Mouse (Mus musculus): Measurements from ENCODE around the gene Vps13a.
A peak's percentile ranks its signal among the peaks of the same experiment; 100 is the strongest.
"Not testable (repeated sequence)": the region's sequence is repeated elsewhere in the genome, so short reads cannot be mapped to it uniquely, and the experiment has no call there.

Gene Vps13a

DNA sequence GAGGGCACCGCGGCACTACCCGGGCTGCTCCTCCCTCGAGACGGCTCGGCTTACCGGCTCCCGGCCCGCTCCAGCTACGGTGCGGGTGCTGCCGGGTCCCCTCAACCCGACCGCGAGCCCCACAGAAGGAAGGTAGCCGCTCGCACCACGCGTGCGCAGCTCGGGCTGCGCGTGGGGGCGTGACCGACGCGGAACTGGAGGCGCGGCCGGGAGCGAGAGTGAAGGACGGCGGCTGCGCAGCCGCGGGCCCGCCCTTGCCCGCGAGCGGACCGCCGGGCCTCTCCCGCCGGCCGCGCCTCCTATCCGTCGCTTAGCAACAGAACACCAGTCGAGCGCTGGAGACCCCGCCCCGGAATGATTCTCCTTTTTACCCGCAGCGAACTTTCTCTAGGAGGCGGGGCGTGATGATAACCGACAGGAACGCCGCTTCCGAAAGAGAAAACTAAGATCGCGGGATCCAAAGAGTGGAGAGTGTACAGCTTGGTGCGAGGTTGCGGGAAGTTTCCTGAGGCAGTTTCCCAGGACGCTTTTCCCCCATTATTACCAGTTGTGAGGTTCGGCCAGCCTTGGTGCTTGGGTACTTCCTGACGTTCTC is at the start of gene Vps13a:
Vps13a (minus strand) TSS at position 144 of the 595 bp plus-strand sequence.
- DNase-seq (ENCODE audit: low spot score in 2 of 2) = peak; percentile 87 to 88

DNA sequence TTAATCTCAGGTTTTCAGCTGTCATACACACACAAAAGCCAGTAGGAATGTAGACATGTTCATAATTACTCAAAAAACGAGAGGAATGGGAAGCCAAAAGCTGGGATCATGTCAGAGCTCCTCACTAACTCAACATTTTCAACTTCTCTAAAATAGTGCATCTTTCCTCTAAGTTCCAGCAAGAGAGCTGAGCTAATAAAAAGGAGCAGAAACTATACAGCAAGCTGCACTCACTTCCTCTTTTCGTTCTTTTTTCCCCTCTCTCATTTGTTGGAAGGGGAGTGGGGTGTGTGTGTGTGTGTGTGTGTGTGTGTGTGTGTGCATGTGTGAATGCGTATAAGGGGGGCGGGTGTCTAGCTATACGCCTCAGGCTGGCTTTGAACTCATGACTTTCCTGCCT is 46.9 kb upstream of the Vps13a start:
- DNase-seq (ENCODE audit: low spot score in 2 of 2) = no peak

DNA sequence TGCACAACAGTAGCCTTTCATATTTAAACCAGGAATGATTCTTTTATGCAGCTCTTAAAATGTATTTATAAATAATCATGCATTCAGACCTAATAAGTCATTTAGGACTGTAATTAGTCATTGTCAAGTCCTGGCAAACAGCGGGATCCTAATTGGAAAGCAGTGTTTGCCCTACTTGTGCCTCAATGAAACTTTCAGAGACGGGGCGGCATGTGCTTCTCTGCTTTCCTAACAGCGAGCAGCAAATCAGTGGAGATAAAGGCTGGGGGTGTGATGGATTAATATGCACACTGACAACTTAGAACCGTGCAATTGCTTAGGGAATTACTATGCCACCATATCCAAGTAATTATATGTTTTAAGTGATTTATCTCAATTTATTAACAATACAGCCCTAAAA is 44.5 kb upstream of the Vps13a start:
- DNase-seq (ENCODE audit: low spot score in 2 of 2) = no peak

DNA sequence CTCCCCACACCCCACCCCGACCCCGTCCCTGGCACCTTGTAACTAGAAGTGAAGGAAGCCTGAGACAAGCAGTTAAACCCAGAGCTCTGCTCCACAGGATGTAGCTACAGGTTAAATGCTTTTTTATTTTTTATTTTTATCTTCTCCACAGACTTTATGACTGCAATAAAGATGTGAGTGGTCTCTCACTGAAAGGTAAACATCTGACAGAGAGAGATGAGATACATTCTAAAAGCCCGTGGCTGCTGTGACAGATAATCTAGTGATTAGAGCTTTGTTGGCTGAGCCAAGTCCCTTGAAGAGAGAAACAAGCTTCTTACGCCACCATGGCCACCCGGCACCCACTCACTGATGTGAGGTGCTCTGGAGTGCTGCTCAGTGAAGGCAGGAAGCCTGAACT is 34.1 kb upstream of the Vps13a start:
- no peak for DNase-seq (ENCODE audit: low spot score in 2 of 2)

DNA sequence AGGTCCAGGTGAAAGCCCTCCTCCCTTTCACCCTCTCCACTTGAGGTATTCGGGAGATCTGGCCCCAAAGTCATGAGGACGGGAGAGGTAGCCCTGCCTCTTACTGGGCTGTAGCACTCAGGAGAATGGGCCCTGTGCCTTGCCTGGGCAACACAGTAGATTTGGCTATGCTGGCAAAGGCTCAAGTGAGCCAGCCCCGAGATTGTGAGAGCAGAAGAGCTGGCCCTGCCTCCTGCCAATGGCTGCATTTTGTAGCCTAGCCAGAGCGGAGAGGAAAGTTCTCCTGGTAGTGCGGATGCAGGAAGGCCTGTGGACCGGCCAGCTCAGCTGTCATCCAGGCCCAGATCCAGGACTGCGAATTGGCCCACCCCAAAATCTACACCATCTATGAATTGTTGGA is 32.6 kb upstream of the Vps13a start:
- DNase-seq (ENCODE audit: low spot score in 2 of 2) = no peak

DNA sequence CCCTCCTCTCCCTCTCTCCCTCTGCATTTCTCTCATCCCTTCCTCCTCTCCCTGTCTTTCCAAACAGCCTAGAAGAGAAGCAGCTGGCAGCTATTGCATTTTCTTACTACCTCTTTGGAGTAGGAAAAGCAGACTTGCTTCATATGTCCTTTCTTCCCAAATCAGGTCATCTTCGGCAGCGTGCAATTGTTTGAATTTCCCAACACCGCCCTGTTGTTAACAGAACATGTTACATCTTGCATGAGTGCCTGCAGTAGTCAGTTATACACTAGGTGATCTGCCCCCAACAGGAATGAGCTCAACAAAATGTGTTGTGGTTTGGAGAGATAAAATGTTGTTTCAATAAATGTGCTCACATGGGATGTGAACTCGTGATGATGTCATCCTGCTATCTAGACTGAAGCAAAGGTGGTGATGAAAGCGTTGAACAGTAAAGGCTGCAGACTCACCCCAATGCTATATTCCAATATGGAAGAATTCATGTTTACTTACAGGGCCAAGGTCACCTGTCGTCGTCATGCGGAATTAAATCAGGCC is 31.4 kb upstream of the Vps13a start:
- no peak for DNase-seq (ENCODE audit: low spot score in 2 of 2)

DNA sequence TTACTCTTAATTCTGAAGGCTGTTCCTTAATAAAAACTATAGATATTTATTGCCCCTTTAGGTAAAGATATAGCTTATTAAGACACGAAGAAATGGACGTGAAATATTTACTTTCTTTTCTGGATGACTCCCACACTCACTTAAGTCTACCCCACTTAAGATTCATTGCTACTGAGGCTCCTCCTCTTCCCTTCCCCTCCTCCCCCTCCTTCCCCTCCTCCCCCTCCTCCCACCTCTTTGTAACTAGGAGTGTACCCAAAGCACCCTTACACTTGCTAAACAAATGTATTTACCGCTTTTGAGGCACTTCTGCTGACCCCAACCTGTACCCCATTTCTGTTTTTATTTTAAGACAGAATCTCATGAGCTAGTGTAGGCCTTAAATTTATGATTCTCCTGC is 24.4 kb upstream of the Vps13a start:
- no peak for DNase-seq (ENCODE audit: low spot score in 2 of 2)

DNA sequence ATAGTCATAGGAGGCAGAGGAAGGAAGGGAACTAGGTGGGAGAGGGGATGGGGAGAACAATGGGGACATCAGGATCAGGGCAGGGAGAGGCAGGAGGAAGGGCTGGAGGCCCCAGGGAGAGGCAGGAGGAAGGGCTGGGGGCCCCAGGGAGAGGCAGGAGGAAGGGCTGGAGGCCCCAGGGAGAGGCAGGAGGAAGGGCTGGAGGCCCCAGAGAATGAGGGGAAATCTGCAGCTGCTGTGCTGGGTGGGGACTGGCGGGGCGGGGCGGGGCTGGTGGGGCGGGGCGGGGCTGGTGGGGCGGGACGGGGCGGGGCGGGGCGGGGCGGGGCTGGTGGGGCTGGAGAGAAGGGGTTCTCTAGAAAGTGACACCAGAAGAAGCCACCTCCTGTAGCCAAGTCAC is 23.8 kb upstream of the Vps13a start:
- no peak for DNase-seq (ENCODE audit: low spot score in 2 of 2)

DNA sequence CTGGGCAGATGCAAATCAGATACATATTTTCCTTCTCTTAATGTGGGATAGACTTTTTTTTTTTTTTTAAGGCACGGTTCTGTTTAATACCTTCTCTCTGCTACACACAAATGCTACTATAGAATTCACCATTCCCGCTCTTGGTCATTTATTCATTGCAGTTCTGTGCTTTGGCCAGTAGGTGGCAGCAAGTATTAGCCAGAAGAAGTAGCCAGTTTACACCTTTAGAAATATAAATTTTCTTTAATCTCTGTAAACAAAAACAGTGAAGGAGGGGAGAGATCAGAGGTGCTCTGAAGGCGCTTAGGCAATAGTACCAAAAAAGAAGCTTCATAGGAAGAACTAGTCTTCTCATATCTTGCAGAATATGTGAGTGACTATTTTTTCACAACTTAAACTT is 22.0 kb upstream of the Vps13a start:
- peak in 1 of 2 experiments; percentile 20 for DNase-seq (ENCODE audit: low spot score in 2 of 2)

DNA sequence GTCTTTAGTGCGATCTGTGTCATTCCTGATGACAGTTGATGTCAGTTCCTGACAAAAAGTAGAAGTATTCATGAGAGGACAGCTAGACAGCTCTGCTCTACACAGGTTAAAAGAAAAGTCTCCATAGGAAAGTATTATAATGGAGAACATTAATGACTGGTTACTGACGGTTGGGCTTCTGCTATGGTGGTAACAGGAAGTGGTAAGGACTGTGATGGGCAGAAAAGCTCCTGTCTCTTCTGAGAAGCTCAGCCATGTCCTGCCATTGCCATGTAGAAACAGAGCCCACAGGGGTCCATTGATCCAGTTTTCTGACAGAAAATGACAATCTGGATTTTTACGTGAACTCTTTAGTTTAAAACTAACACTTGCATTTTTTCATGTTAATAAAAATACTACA is 21.4 kb upstream of the Vps13a start:
- DNase-seq (ENCODE audit: low spot score in 2 of 2) = no peak

DNA sequence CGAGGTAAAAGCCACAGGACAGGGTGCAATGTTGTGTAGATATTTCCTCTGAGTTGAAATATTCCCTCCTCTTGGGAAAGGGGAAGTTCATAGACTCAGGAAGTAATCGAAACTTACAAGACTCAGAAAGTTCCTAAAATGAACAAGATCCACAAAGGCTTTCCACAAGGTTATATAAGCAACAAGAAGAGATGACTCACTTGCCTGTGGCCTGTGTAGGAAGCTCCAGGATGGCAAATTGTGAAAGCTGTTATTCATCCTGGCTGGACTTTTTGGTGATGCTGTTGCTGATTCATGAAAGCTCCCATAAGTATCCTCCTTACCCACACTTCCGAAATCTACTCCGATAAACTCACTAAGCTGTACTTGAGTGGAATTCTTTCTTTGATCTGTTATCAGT is 17.2 kb upstream of the Vps13a start:
- DNase-seq (ENCODE audit: low spot score in 2 of 2) = no peak

DNA sequence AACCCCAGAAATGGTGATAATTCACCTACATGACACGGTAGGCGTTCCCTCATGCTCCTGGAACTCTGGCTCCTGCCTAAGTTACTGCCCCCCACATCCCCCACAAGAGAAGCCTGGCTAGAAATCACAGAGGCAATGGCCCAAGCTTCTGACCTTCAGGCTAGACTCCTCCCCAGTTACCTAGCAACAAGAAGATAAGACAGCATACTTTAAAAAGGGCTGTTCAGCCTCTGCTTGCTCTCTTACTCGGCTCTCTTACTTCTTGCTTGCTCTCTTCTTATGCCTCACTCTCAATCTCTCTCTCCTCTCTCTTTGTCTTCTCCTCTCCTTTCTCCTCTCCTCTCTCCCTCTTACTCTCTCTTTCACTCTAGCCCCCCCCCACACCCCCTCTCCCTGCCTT is 13.8 kb upstream of the Vps13a start:
- not testable (repeated sequence) for DNase-seq (ENCODE audit: low spot score in 2 of 2)

DNA sequence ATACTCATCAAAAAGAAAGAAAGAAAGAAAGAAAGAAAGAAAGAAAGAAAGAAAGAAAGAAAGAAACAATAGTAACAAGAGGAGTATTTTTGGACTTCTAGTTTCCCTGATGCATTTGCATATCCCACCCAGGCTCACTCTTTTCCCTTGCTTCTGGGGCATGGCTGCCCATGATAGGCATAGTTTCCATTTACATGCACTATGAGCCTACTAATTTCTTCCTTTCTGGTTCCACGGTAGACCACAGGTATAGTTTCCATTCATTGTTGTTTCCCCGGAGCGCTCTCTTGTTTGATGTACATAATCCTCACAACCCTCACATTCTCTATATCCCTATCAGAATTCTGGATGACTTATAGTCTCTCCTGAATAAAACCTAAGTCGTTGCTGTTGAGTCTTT is 9.2 kb upstream of the Vps13a start:
- no peak for DNase-seq (ENCODE audit: low spot score in 2 of 2)

DNA sequence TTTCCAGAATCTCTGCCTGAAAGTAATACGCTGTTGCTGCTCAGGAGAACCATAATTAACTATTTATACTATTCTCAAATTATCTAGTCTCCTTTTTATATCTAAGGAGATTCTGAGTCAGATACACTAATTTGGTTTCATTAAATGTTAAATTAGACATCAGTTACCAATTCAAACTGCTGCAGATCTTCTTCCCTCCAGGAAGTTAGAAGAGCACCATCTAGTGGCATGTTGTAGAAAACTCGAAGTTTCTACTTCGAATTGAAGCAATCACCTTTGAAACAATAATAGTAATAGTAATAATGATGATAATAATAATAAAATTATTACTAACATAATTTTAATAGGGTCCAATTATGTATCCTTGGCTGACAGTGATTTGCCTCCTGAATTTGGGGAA is 4.1 kb upstream of the Vps13a start:
- no peak for DNase-seq (ENCODE audit: low spot score in 2 of 2)

DNA sequence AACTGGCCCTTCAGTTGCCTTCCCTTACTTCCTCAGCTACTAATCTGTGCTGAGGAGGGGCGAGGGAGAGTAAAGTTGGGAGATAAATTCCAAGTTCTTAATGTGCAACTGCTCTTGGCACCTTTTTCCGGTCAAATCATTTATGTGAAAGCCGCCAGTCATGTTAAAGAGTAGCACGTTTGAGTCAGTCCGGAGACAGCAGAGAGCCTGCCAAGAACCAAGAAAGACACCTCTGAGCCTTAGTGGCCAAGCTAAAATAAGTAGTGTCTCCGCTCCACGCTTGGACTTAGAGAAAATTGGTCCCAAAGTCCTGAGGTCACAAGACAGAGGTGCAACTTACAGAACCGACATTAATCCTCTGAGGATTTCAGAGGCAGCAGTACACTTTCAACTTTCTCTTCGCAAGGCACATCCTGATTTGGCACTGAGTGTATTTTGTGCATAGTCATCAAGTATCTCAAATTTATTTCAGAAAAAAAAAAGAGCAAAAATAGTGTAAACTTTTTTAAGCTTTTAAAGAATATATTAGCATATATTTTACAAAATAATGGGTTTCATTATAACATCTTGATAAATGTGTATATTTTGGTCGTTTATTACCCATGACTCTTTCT is 780 bp upstream of the Vps13a start:
- DNase-seq (ENCODE audit: low spot score in 2 of 2) = no peak

DNA sequence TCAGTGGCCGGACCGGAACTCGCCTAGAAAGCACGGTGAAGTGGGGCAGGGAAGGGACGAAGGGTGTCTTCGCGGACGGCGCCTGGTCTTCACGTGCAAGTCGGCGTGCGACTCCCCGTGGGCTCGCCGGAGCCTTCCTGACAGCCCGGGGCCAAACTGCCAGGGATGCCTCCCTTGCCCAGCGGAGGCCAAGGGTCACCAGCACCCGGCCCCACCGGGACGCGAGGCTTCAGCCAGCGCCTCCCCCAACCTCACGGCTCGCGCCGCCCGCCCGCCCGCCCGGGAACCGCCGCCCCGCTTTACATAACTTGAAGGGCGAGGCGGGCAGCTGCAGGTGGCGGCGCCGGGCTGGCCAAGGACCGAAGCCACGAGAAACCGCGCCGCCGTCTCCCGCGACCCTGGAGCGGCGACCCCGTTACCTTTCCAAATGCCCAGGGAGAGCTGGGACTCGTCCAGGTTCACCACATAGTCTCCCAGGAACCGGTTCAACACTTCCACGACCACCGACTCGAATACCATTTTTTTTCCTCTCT is 416 bp downstream of the Vps13a start:
- peak; percentile 36 to 41 for DNase-seq (ENCODE audit: low spot score in 2 of 2)

DNA sequence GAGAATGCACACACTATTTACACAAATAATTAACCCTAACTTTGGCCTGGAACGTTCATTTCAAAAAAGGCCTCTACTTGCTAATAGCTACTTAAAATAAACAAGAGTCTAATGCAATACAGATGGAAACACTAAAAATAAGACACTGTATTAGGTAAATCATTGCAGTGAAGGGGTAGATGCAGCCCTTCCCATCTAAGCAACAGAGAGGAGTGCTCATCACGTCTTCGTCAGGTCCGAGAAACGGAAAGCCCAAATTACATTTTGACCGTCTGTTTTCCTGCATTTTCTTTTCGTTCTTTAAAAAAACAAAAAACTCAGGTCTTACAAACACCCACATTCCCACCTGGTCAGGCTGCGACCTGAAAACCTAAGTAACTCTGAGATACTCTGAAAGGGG is 947 bp downstream of the Vps13a start:
- DNase-seq (ENCODE audit: low spot score in 2 of 2) = no peak

DNA sequence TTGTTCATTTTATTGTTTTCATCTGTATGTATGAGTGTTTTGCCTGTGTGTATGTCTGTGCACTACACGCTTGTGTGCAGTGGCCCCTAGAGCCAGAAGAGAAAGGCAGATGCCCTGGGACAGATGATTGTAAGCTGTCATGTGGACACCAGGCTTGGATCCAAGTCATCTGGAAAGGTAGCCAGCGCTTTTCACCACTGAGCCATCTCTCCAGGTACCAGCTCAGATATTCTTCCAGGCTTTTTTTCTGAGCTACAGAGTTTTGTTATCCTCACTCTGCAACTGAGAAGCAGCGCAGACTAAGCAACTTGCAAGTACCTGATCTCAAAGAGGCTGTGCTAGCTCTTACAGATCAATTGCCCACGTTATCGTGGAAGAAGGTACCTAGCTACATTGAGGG is 1.5 kb downstream of the Vps13a start:
- no peak for DNase-seq (ENCODE audit: low spot score in 2 of 2)

DNA sequence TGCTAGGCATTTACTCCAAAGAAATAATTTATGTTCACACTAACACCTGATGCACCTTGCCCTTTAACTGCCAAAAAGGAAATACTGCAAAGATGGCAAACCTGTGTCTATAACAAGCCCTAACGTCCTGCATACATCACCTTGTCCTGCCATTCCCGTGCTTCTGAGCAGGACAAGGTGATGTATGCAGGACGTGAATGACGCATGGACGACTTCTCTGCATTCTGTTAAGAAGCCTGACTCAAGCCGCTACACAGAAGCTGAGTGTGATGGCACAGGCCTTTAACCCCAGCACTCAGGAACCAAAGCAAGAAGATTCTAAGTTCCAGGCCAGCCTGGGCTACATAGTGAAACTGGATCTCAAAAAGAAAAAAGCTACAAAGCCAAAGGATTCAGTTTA is 2.2 kb downstream of the Vps13a start:
- DNase-seq (ENCODE audit: low spot score in 2 of 2) = no peak

DNA sequence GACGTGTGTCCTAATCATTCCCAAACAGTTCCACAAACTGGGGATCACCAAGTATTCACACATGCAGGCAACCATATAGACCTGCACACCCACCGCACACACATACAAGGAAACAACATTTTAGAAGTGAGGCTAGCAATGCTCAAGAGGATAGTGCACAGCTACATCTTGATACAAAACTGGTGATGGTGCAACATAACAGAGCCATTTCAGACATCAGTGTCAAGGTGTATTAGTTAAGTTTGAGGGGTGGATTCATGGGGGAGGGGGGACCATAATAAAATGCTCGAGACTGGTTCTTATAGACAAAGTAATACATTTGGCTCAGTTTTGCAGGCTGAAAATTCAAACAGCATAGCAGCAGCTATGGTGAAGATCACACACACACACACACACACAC is 2.8 kb downstream of the Vps13a start:
- DNase-seq (ENCODE audit: low spot score in 2 of 2) = no peak

DNA sequence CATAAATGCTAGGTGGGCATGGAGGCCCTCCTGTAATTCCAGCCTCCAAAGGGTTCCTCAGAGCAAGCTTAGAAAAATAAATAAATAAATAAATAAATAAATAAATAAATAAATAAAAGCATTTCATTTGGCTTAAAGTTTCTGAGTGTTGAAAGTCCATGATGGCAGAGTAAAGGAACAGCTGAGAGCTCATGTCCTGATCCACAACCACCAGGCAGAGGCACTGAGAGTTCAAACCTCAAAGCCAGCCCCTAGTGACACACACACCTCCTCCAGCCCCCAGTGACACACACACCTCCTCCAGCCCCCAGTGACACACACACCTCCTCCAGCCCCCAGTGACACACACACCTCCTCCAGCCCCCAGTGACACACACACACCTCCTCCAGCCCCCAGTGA is 3.3 kb downstream of the Vps13a start:
- DNase-seq (ENCODE audit: low spot score in 2 of 2) = not testable (repeated sequence)

DNA sequence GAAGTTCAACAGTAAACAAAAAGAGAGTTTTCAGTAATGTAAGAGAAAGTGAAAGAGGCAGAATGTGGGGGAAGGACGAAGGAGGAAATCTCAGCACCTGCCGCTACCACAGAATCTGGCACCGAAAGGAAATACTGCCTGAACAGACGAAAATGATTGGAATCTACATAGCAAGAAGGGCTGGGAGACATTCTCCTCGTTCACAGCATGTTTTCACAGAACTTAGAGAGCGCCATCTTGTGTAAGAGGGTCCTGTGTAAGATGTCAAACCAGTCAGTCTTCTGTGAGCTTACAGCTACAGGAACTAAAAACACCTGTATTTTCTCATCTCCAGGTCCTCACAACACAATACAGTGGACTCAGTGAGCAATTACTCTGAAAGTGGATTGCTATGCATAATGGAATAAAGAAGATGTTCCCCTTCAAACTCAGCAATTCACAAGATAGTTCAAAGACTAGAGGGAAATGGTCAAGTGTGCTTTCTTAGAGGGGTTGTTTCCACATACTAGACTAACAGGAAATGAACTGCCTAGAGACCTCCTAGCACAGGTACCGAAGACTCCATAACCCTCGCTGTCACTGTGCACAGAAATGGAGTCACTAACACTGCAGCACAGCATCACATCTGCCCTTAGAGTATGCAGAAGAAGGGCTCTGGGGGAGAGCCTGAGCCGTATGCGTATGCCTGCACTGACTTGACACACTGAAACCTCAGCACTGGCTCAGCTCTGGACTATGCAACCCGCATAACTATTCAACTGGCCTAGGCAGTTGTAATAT is 7.3 kb downstream of the Vps13a start:
- DNase-seq (ENCODE audit: low spot score in 2 of 2) = no peak

DNA sequence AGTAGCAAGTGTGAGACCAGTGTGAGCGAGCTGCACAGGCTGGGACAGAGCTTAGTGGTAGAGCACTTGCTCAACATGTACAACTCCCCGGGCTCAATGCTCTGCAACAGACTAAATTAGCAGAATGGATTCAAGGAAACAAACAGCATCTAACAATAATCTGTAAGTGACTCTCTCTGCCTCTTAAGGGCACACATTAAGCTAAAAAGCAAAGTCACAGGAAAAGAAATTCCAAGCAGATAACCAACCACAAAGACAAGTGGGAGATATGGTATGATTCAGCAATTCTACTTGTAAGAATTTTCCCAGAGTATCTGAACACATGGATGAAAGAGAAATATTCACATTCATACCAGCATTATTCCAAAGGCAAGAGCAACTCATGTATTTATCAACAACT is 13.3 kb downstream of the Vps13a start:
- DNase-seq (ENCODE audit: low spot score in 2 of 2) = no peak
